Mouse (Mus musculus): Measurements from ENCODE around the gene Galnt4.
"Not testable (repeated sequence)": the region's sequence is repeated elsewhere in the genome, so short reads cannot be mapped to it uniquely, and the experiment has no call there.

Galnt4 gene

GRCm38 (mm10) chr10:99157697-99158096, 49.7 kb downstream of the Galnt4 start:
- DNase-seq (ENCODE audit: low spot score), result not testable (repeated sequence)

GRCm38 (mm10) chr10:99161987-99162582, 54.1 kb downstream of the Galnt4 start:
- DNase-seq (ENCODE audit: low spot score), result peak; percentile 80

Measured in retina, embryonic 14.5 days (tissue).